8 mouse cellular contexts compared by ENCODE assay signal in genomic region chr2:102113323-102113722, GRCm38 (mm10).
DNase-seq lines count a peak whose midpoint lies in the region; ATAC-seq lines count a peak whose summit lies in the region.

No protein-coding gene starts in this region.

- H3K4me2 ChIP-seq in heart, embryonic 11.5 days = peak overlapping the region; percentile 45

- H3K4me3 ChIP-seq in heart, embryonic 11.5 days (ENCODE audit: low read depth, low read length) = no peak overlapping the region

- no peak for DNase-seq in heart, adult 9 months (ENCODE audit: low spot score in 2 of 2)
- DNase-seq in heart, postnatal 4 days = peak; percentile 45
- peak; percentile 88 to 92 for DNase-seq in kidney, postnatal 36 days
- DNase-seq in lung, postnatal 4 days = peak; percentile 43 to 61
- no peak for DNase-seq in adrenal gland, postnatal 4 days (ENCODE audit: low spot score in 2 of 2)
- no peak for DNase-seq in urinary bladder, postnatal 36 days (ENCODE audit: low spot score in 2 of 2)
- DNase-seq in right cerebral cortex, postnatal 4 days = no peak

- H3K9ac ChIP-seq in heart, embryonic 11.5 days (ENCODE audit: low read depth, low read length) = no peak overlapping the region

- H3K9me3 ChIP-seq in heart, embryonic 11.5 days (replicated peaks; ENCODE audit: control insufficient read depth, low read length) = no peaks in the 10 kb centered on the region

- peak; percentile 60; the same call in 1 of the 2 replicates for ATAC-seq in heart, embryonic 11.5 days (replicated peaks; ENCODE audit: insufficient number of reproducible peaks, low FRiP score, low TSS enrichment)

- H3K27me3 ChIP-seq in heart, embryonic 11.5 days (ENCODE audit: control insufficient read depth, insufficient read depth, low read length) = no peaks in the 10 kb centered on the region

- WGBS in heart, embryonic 11.5 days (ENCODE audit: insufficient replicate concordance) = 40% methylated on average over 12 of the region's 12 CpGs

- H3K27ac ChIP-seq in heart, embryonic 11.5 days (ENCODE audit: low read depth, low read length) = no peak overlapping the region

- peaks cover 27% of the 10 kb centered on the region for H3K4me1 ChIP-seq in heart, embryonic 11.5 days (ENCODE audit: control insufficient read depth, insufficient read depth, low read length)

- H3K36me3 ChIP-seq in heart, embryonic 11.5 days (ENCODE audit: control insufficient read depth, insufficient read depth, low read length) = no peaks in the 10 kb centered on the region

Comparison
In these comparisons a context has a peak if more than half of its experiments do, and no peak if none do; other contexts are left out.
1. DNase-seq: peak in heart, postnatal 4 days (single experiment), kidney, postnatal 36 days (2 of 2) and lung, postnatal 4 days (2 of 2); none in heart, adult 9 months (0 of 2), adrenal gland, postnatal 4 days (0 of 2), urinary bladder, postnatal 36 days (0 of 2) and right cerebral cortex, postnatal 4 days (single experiment).